Comparison of ENCODE assay signal across 15 mouse cellular contexts in genomic region chr2:7051090-7051489, GRCm38 (mm10).
"Had no signal": no experiment of that assay in that cellular context is flagged by ENCODE, and none has a peak within 500 bp of the region (broad histone marks: within the 10 kb centered on the region; RNA-seq: fewer than 3 reads in every experiment).

No protein-coding gene starts in this region.

- H3K4me2 ChIP-seq: limb, embryonic 15.5 days; liver, embryonic 12.5 days; lung, embryonic 14.5 days; neural tube, embryonic 15.5 days had no signal

- H3K4me1 ChIP-seq: liver, embryonic 12.5 days had no signal

- H3K27ac ChIP-seq: kidney, postnatal 0 days; limb, embryonic 15.5 days; liver, embryonic 12.5 days; midbrain, embryonic 10.5 days; neural tube, embryonic 15.5 days had no signal

- H3K9me3 ChIP-seq: limb, embryonic 15.5 days; liver, embryonic 12.5 days; neural tube, embryonic 15.5 days had no signal

- H3K4me3 ChIP-seq: limb, embryonic 15.5 days; liver, embryonic 12.5 days; midbrain, embryonic 10.5 days; myocyte; neural tube, embryonic 15.5 days had no signal

- ATAC-seq: liver, embryonic 12.5 days had no signal

- H3K27me3 ChIP-seq: limb, embryonic 15.5 days; liver, embryonic 12.5 days; neural tube, embryonic 15.5 days had no signal

- H3K9ac ChIP-seq: limb, embryonic 15.5 days; liver, embryonic 12.5 days; lung, embryonic 14.5 days; neural tube, embryonic 15.5 days had no signal

- H3K36me3 ChIP-seq: limb, embryonic 15.5 days; liver, embryonic 12.5 days; midbrain, embryonic 10.5 days; neural tube, embryonic 15.5 days had no signal

- DNase-seq: kidney, adult 11 months; kidney, adult 9 months; kidney, postnatal 36 days; lung, embryonic 14.5 days; lung, postnatal 10 days; lung, postnatal 4 days; midbrain, embryonic 14.5 days; thymus, adult 2 months; thymus, postnatal 25 days had no signal
